Mouse (Mus musculus): Measurements from ENCODE around the gene Ccnb3.
"Not testable (repeated sequence)": the region's sequence is repeated elsewhere in the genome, so short reads cannot be mapped to it uniquely, and the experiment has no call there.

Ccnb3 gene

DNA sequence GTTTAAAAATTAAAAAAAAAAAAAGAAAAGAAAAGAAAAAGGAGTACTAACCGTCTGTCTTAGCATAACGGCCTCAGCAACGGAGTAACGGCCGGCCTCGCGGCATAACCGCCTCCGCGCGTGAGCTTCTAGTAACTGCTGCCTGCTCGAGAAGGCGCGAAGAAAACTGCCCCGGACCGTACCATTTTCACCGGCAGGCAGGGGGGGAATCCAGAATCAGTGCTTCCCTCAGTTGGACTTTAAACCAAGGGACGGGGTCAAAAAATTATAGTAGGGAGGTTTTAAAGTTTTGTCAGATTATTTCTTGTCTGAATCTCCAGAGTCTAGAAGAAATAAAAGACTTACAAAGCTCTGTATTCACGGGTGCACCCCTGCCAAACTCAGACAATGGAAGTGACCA lies at the start of gene Ccnb3:
Gene Ccnb3, minus strand, starts transcription at position 101 of the 400 bp plus-strand sequence.
- no peak for DNase-seq (ENCODE audit: low spot score)

DNA sequence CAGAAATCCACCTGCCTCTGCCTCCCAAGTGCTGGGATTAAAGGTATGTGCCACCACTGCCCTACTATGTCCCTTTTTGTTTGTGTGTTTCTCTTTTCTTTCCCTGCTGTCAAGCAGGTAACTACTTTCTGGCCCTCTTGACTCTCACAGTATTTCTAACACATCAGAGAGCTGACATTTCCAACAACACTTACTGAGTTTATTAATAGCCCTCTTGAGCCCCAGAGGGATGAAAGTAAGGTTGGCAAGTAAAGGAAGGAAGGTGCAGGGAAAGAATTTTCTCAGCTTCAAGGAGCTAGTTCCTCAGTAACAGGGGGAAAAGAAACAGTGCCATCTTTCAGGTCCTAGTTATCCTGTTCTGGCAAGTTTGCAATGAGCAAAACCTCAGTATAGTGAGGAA lies 48.9 kb upstream of the Ccnb3 start:
- DNase-seq (ENCODE audit: low spot score) = no peak

DNA sequence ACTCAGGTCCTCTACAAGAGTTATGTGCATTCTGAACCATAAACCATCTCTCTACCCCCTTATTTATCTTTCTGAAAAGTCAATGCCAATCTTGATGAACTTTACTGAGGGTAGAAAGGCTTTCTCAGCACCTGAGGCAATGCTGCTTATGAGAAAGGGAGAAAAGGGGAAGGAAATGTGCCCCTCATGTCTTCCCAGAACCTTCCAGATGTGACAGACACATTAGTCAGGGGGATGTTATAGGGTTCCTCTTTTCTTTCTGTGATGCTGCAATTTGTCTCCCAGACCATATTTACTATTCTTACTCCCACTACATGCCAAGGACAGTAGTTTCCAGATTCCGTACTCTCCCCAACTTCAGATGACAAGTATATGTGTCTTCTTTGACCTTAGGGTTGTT lies 44.5 kb upstream of the Ccnb3 start:
- DNase-seq (ENCODE audit: low spot score) = no peak

DNA sequence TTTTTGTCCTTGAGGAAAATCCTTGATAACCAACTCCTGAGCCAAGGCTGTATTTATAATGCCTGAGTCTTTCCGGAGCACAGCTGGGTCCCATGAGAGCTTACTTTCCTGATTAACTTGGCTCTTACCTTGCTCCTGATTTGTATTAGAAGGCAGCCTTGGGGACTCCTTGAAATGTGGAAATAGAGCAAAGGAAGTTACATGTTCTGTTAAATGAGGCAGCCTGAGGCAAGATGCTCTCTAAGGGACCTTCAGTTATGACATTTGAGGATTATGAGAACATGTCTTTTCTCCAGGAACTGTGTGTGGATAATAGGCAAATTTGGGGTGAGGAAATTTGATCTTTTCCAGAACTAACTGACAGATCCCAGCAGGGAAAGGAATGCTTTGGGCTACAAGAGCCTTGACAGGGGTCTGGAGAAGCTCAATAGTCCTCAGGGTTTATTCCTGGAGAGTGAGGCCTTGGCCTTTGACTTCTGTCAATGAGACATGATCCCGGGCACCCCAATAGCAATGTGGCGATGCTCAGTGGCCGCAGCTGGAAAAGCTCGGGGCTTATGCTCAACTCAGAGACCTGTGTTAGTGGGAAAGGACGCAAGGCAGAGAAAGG lies 38.5 kb upstream of the Ccnb3 start:
- DNase-seq (ENCODE audit: low spot score) = peak; percentile 25

DNA sequence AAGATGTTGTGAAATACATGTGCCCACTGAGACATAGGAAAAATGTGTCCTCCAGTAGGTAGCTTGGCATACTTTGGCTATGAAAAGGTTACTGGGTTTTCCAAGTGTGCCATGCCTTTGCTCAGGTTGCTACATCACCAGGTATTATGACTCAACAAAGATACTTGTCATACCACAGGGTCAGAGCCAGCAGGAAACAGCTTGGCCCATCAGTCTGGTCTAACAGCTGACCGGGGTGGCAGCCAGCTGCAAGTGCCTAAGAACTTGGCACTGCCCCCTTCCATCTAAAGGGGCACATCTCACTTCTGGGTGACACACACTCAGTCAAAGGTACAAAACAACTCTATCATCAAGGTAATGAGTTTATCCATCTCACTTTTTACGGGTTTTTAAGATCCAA lies 26.6 kb upstream of the Ccnb3 start:
- no peak for DNase-seq (ENCODE audit: low spot score)

DNA sequence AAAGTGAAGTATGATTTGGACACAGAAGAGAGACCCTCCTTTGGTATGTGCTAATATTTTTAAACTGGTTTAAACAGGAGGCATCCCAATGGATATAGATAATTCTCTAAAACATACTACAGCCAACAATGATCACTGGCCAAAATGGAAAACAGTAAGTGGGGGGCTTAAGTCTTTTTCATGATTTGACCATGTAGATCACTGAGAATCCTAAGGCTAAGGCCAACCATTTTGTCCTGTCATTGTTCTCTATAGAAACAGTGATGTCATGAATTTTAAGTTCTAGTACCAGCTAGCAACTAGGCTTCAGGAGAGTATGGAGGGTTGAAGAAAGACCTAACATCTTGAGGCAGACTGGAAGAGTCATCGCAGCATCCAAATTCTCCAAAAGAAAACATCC lies 25.8 kb upstream of the Ccnb3 start, which contains the start of gene Akap4:
Gene Akap4, plus strand, starts transcription at position 301 of the 400 bp plus-strand sequence.
- DNase-seq (ENCODE audit: low spot score) = no peak

DNA sequence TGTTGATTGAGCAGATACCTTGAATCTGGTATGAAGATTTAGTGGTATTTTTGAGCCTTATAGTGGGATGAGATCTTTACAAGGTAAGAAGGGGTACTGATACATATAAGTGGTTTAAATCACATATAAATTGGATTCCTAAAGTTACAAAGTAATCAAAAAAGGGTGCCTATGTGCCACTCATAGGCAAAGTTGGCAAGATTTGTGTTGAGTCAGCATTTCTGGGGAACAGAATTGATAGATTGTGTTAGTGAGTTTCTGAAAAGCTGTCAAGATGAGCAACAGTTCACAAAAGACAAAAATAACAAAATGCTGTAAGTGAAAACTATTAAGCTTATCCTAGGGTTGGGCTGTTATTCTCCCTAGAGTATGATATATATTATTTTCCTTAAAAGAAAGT lies 22.7 kb upstream of the Ccnb3 start:
- DNase-seq (ENCODE audit: low spot score) = no peak

DNA sequence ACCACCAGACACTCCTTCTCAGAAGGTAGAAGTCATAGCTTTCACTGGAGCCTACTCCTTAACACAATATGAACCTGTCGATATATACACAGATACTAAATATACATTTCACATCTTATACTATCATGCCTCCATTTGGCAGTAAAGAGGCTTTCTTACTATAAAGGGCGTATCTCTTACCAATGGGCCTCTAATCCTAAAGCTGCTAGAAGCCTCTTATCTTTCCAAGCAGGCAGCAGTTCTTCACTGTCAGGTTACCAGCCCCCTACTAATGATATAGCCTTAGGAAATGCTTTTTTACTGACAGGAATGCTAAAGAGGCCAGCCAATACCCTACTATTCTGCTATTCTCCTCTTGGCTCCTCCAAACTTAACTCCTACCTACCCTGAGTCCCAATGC lies 16.2 kb upstream of the Ccnb3 start:
- DNase-seq (ENCODE audit: low spot score) = no peak

DNA sequence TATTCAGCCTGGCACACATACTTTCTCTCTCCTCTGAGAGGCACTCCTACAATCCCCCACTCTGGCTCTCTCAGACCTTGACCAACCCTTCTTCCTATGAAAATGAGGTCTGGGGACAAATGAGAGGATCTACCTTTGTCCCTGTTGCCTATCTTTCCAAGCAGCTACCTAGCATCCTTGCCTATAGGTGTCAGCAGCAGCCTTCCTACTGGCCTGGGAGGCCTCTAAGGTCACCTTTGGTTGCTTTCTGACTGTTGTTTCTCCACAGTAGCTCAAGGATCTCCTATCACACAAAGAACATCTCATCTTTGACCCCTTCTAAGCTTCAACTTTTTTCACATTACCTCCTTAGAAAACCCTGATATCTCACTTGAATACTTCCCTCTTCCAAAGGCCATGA lies 15.6 kb upstream of the Ccnb3 start:
- DNase-seq (ENCODE audit: low spot score) = no peak

DNA sequence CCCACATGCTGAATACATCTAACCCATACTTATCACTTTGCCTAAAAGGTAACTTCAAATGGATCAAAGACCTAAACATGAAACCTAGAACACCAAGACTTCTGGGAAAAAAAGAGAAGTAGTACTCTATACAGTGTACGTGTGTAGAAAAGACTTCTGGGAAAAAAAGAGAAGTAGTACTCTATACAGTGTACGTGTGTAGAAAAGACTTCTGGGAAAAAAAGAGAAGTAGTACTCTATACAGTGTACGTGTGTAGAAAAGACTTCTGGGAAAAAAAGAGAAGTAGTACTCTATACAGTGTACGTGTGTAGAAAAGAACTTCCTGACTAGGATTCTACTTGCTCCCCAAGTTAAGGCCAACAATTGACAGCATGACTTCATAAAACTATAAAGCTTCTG lies 57.5 kb downstream of the Ccnb3 start:
- not testable (repeated sequence) for DNase-seq (ENCODE audit: low spot score)

DNA sequence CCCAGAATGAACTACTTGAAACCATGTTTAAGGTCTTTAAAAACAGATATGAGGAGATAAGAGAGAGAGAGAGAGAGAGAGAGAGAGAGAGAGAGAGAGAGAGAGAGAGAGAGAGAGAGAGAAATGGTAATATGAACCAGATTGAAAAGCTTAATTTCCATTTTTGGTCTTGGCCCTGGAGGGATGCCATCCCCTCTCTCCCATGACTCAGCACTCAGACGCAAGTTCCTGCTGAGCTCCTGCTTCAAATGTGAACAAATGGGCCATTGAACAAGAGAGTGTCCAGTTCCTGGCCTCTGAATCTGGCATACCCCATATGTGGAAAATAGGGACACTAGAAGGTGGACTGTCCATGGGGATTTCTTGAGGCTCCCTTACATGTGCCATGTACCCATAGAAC lies 69.5 kb downstream of the Ccnb3 start:
- no peak for DNase-seq (ENCODE audit: low spot score)

DNA sequence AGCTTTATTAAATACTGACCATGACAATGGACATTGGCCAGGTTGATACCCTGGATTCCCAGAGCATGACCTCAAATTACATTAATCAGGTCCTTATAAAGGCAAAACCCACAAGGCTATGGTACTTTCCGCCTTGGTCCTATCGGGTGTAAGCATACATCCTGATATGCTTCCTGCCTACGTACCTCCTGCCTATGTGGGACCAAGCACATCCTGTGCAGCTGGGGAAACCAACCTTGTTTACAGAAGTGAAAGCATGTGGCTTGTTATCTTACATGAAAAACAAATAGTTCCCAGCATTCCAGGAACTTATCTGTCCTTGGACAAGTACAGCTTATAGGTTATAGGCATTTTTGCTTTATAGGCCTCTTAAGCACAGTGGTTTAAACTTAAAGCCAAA lies 72.8 kb downstream of the Ccnb3 start:
- DNase-seq (ENCODE audit: low spot score) = no peak
